Mouse (Mus musculus) cerebellum, postnatal 36 days (tissue): Measurements from ENCODE around the gene Pex10.

Experiments used
- DNase-seq, 2 experiments: peaks; one replicate each; pipeline ENCODE4 v3.0.0; 2021 to 2022; ENCODE audit warnings: mixed read lengths in 2 of 2

The Pex10 gene

DNA sequence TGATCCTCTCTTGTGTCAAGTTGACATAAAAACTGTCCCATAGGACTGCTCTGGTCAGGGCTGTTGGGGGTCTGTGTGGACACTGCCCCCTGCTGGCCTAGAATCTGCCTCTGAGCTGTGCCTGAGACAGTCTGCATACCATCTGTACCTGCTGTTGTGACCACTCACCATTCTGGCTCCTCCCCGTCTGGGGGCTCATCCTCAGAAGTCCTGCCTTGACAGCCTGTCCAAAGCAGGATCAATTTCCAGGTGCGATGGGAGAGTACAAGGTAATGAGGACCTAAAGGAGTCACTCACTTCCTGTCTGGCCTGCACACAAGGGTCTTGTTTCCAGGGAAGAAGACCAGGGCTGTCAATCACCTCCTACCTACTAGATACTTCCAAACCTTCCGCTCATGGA is 27.7 kb downstream of the Pex10 start:
- peak; percentile 54 to 59 for DNase-seq

DNA sequence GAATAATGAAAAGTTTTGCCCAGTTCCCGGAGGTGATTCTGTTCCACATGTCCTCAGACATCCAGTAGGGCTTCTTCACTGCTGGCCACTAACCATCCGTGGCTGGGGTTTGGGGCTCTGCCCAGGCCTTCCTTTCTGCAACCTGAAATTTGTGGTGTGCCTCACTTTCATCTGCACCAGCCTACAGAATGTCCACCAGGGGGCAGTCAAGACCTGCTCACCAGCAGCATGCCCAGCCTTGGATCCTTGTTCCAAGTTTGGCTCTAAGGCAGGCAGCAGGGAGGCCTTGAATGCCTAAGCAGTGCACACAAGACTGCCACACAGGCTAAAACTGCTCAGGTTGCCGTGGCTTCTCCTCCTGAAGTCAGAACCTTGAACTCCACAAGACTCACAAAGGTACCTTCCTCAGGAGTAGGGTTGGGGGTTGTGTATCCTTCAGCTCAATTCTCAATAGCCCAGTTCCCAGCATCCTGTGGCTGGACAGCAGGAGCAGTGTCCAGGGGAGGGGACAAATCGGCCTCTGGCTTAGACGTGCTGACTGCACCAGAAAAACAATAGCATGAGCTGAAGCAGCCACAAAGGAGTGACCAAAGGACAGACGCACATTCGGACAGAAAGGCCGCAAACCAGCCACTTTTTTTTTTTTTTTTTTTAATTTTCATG is 28.6 kb downstream of the Pex10 start:
- DNase-seq, result peak; percentile 90 to 95

DNA sequence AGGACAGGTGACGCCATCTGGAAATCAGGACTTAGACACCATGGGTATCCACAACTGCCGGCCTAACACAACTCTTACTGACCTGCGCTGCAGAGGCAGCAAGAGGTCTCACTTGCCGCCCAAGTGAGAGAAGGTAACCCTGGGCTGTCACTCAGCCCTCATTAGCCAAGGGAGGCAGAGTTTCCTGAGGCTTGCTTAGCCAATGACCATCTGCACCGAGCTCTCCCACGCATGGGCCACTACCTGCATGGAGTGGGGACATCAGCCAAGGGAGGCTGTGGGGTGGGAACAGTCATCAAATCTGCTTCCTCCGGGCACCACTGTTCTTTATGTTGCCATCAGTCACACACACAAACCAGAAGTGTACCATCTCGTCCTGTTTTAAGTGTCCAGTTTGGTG is 29.2 kb downstream of the Pex10 start:
- peak; percentile 69 to 70 for DNase-seq

DNA sequence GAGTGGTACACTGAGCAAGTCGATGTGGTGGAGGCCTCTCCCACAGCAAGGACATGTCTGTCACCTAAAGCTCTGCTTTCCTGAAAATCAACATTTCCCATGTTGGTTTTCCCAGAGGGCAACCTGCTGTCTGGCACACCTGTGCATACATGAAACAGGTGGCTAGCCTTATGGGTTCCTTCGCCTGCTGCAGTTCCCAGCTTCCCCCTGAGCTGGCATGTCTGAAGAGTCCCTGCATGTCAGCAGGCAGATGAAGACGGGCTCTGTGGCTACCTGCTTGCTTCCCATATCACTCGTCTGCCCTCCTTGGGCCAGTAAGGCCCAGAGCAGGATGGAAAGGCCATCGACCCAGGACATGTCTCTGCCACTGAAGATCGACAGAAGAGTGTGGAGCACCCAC is 30.6 kb downstream of the Pex10 start:
- no peak for DNase-seq

DNA sequence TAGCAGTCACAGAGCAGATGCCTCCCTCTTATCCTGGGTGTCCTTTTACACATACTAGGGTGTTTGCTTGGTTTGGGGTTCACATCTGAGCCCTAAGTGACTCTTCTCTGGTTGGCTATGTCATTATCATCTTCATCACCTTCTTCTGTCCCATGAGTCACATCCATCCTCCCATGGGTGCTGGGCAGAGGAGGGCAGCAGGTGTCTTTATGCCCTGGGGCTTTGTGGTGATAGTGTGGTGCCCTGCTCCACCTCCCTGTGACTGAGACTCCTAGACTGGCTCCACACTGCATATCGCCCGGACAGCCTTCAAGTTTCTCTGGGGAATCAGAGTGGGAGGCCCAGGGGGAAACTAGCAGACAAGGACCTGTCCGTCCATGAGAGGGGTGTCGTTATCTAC is 31.8 kb downstream of the Pex10 start:
- no peak for DNase-seq

DNA sequence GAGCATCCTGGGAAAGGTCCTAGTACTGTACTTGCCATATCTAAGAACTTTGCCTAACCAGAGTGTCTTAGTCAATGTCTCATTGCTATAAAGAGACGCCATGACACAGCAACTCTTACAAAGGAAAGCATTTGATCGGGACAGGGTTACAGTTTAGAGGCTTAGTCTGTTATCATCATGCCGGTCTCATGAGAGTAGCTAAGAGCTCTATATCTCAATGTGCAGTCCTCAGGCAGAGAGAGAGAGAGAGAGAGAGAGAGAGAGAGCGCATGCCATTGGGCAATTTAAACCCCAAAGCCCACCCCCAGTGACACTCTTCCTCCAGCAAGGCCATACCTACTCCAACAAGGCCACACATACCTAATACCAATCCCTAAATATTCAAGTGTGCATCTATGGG is 41.1 kb downstream of the Pex10 start:
- DNase-seq, result no peak

DNA sequence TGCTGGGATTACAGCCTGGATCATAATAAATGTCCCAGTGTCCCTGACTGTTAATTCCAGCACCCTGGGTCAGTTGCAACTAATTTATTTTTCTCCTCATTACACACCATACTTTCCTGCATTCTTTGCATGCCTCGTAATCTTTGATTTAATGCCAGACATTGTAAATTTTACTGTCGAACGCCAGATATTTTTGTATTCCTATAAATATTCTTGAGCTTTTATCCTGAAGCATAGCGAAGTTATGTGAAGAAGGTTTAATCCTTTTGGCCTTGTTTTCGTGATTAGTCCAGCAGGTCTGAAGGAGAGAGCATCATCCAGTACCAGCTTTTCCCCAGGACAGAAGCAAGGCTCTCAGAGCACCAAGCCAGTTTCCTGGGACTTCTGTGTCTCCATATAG is 42.7 kb downstream of the Pex10 start:
- DNase-seq, result no peak

DNA sequence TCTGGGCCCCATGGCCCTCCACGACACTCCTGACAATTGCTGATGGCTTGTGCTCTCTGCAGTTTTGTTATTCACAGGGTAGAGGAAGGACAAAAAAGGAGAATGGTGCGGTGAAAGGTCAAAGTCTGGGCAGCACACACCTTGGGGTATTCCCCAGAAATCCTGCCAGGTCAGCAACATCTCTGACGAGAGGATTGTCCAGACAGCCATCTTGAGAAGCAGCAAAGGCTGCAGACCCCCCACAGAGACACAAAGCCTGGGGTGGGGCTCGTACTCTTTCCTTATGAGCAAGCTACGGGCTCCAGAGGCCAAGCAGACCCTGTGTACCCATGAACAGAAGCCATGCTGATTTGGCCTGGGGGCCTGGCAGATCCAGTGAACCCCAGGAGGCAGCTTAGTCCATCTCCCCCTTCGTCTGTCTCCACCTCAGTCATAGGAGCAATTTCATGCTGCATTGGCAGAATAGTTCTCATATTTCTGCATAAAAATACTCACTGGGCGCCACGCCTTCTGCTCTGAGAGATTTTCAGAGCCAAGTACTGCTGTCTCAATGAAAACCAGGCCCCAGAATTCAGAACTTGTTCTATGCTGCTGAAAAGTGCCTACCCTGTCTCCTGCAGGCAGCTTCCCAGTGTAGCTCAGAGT is 47.1 kb downstream of the Pex10 start:
- DNase-seq, result no peak

DNA sequence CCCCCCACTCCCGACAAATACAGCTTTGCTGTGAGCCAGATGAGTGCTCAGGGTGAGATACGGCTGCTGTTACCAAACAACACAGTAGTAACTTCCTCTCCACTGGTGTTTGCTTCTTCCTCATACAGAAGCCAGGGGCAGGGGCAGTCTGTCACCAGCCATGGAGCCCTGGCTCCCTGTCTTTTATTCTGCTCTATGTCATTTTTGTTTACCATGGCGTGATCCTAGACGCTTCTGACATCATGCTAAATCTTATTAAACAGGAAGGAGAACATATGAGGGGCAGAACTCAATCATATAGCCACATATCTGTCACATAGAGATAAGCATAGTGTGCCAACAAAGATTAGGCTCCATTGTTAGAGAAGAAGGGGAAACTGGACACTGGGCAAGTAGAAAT is 49.8 kb downstream of the Pex10 start:
- DNase-seq, result no peak

DNA sequence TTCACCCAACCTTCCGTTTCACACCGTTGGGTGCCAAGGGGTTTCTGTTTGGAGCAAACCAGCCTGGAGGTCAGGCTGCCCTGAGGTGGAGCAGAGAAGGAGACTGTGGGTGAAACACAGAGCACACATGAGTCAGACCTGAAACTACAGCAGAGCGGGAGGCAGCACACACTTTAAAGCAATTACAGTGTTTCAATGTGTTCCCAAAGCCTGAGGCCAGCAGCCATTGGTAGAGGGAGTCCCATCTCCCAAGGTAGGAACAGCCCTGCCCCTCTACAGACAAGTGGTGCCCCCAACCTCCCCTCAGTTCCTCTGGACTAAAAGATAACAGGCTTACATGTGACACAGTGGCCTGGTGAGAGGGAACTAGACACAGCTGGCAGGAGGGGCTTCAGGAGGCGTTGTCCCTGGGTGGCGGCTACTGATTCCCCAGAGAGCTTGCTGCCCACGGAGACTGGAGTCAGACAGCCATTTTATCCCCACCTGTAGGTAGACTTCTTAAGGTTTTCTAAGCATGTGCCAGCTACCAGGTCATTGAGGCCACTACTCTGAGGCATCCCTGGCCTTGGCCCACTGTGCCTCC is 50.7 kb downstream of the Pex10 start:
- DNase-seq, result no peak

DNA sequence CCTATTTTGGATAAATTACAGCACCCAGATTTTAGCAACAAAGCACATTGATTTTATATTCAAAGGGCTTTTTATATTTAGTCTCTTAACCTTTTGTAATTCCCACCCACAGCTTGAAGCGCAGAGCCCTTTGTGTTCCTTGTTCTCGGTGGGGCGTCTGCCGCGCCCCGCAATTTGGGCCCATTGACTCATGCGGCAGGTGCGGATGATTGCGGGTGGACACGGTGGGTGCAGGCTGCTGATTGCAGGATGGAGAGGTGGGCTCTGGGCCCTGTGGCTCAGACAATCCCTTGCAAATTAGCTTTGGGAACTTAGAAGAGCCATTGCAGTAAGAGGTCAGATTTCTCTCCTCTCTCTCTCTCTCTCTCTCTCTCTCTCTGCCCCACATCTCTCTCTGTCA is 51.5 kb downstream of the Pex10 start:
- DNase-seq, result no peak

DNA sequence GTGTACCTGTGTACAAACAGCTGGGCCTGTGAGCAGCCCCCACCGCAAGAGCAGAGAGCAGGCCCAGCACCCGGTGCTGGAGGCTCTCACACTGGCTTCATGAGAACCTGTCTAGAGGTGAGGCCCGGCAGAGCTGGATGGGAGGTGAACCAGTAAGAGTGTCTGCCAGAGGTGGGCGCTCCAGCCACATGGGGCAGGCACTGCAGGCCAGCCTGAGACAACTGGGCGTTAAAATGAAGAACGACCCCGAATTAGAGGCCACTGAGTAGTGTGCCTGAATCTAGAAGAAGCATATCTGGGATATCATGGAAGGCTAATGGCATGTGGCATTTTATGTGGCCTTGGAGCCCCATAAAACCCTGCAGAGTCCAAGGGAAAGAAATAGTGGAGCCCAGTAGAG is 53.2 kb downstream of the Pex10 start:
- no peak for DNase-seq

DNA sequence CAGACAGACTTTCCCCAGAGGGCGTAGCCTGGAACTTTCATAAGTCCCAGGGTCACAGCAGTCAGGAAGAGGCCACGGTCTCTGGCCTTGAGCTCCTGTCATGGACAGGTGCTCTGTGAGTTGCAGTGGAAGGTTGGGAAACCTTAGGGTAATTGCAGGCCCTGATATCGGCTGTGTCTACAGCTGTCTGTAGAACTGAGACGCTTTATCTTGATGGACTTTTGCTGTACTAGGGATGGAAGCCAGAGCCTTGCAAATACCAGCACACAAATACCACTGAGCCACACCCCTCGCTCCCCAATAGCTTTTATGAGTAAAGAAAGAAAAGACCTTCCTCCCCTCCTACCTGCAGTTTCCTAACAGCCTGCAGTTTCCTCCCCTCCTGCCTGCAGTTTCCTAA is 53.8 kb downstream of the Pex10 start:
- DNase-seq, result no peak

DNA sequence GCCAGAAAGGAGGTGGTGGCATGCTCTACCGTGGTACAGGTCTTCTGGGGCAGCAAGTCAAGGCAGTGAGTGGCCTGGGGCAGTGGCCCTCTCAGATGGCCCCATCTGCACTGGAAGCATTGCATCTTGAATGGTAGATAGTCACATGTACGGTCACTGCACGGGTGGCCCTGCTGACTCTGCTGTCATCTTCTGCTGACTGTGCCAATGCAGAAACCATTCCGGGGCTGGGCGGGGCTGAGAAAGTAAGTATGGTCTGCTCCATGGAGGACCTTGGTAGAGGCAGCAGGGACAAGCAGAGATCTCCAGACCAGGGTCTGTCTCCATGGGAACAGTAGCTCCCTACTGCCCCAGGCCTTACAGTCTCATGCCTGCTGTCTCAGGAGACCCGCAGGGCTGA is 54.4 kb downstream of the Pex10 start:
- DNase-seq, result no peak
